Mouse (Mus musculus) forebrain, embryonic 14.5 days (tissue): ENCODE data around the gene Sdhd. TPM values are rescaled to one million over a fixed set of nuclear protein-coding genes. Genes with fewer than 3 reads are reported as not detected.
"Not testable (repeated sequence)": the region's sequence is repeated elsewhere in the genome, so short reads cannot be mapped to it uniquely, and the experiment has no call there.

Source experiments
- ATAC-seq: fragments of 200-750 bp; cut with Nextera tagmentation; 2 replicates; pipeline ENCODE4 v1.8.0; 2017; ENCODE audit warnings: mild to moderate bottlenecking, moderate library complexity
- DNase-seq: peaks from one replicate; pipeline ENCODE4 v3.0.0-alpha.2; 2015; ENCODE audit warnings: low spot score
- H3K27ac ChIP-seq: fragments of 300-500 bp; sonication (generic); 2 replicates; pipeline ENCODE4 v1.5.1; 2014; ENCODE audit warnings: low read depth, mild to moderate bottlenecking, control low read depth, low read length, moderate library complexity
- H3K27me3 ChIP-seq: fragments of 300-500 bp; sonication (generic); replicated peaks from 2 replicates; pipeline ENCODE4 v1.6.1; 2014; ENCODE audit warnings: low read length, control low read depth, mixed read lengths; ENCODE audit not compliant: control insufficient read depth, insufficient read depth
- H3K36me3 ChIP-seq: fragments of 300-500 bp; sonication (generic); 2 replicates; pipeline ENCODE4 v1.6.1; 2014; ENCODE audit warnings: low read length, control low read depth; ENCODE audit not compliant: control insufficient read depth, insufficient read depth
- H3K4me1 ChIP-seq: fragments of 300-500 bp; sonication (generic); 2 replicates; pipeline ENCODE4 v1.6.1; 2014; ENCODE audit warnings: antibody characterized with exemption, low read length, control low read depth; ENCODE audit not compliant: control insufficient read depth, insufficient read depth
- H3K4me2 ChIP-seq: fragments of 300-500 bp; sonication (generic); 2 replicates; pipeline ENCODE4 v1.6.1; 2014; ENCODE audit warnings: mild to moderate bottlenecking, control low read depth, low read length
- H3K4me3 ChIP-seq: fragments of 300-500 bp; sonication (generic); 2 replicates; pipeline ENCODE4 v1.5.1; 2014; ENCODE audit warnings: low read depth, low read length, control low read depth
- H3K9ac ChIP-seq: fragments of 300-500 bp; sonication (generic); 2 replicates; pipeline ENCODE4 v1.6.1; 2014; ENCODE audit warnings: mild to moderate bottlenecking, low read length, control low read depth, moderate library complexity
- H3K9me3 ChIP-seq: fragments of 300-500 bp; sonication (generic); replicated peaks from 2 replicates; pipeline ENCODE4 v1.6.1; 2016; ENCODE audit warnings: low read length, control low read depth, mixed read lengths; ENCODE audit not compliant: control insufficient read depth
- WGBS: fragments of 180-500 bp; shearing (Covaris S2); extraction: QIAGEN DNeasy Blood & Tissue Kit; methylation state at CpG from one replicate; pipeline ENCODE4 v1.1.7; 2014; 5-methylcytosine and 5-hydroxymethylcytosine counted together
- polyA plus RNA-seq: library from polyadenylated mRNA; unstranded; fragments of >200 nt; fragmentation: Nextera tagmentation; extraction: Ambion mirVana; gene quantifications from 2 replicates; pipeline ENCODE4 v1.2.1, GENCODE M21; 2014

Gene Sdhd
- 261 and 273 TPM in 2 replicates for polyA plus RNA-seq

DNA sequence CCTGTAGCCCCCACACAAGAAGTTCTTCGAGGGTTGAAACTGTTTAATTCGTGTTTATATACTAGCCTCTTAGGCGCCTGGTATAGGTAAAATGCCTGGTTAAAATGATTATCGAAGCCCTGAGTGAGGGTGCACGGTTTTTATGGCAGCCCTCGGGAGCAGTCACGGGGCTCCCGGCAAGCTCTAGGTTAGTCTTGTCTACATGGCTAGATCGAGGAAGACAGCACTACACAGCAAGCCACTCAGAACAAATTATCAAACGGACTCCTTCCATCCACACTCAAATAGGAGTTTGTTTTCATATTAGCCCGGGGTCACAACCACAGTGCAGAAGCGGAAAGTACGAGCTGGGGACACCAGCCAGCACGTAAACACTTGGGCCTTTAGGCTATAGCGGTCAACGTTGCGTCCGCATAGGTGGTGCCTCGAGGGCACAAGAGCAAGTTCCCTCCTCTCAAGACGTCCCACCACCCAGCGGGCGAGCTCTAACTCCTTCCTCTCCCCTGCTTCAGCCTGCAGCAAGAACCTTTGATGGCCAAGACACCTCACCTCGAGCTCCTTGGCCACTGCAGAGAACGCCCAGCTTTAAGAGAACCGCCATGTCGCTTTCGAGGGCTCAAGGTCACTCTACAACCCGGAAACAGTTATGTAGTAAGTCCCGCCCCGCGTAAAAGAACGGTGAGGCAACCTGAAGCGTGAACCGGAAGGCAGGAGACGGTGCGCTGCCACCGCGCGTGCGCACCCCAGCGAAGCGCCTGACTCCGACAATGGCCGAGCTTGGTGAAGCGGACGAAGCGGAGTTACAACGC, at the start of gene Sdhd, which contains the start of gene Timm8b:
Gene Sdhd (minus strand): TSS at position 624 of the 809 bp plus-strand sequence.
Gene Timm8b (plus strand): TSS at position 722 of the 809 bp plus-strand sequence.
- Histone ChIP-seq H3K9ac (peak within 1 kb of the TSS; percentile 85), H3K27ac (peak within 1 kb of the TSS; percentile 76), H3K4me3 (peak within 1 kb of the TSS; percentile 67), H3K9me3 (no peaks in the 10 kb centered on the region), H3K36me3 (peaks cover 47% of the 10 kb centered on the region), H3K4me2 (peak within 1 kb of the TSS; percentile 95), H3K4me1 (peaks cover 18% of the 10 kb centered on the region), H3K27me3 (no peaks in the 10 kb centered on the region)
- WGBS, result 1% methylated on average over 48 of the region's 48 CpGs
- ATAC-seq (peak; percentile 98), DNase-seq (peak; percentile 99)

DNA sequence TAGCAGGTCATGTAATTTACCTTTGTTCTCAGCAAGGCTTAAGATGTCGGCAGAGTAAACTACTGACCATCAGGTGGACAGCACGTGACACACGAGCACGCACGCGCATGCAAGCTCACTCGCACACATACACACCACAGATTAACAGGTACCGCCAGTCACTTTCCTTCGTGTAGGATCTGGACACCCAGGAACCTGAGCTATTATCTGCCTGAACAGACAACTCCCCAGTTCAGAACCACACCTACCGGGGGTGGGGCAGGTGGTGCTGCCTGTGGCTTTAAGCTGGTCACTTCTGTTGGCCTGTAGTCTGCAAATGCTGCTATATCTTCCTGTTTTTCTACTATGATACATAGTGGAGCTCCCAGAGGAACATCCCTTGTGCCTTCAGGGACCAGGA, 46.9 kb upstream of the Sdhd start:
- Histone ChIP-seq H3K4me3 (no peak overlapping the region), H3K36me3 (peaks cover 84% of the 10 kb centered on the region)

GRCm38 (mm10) chr9:50646826-50647370, 43.3 kb upstream of the Sdhd start:
- peaks cover 96% of the 10 kb centered on the region for H3K36me3 ChIP-seq
- ATAC-seq (no peak), DNase-seq (no peak)
- H3K4me1 ChIP-seq, result no peaks in the 10 kb centered on the region
- H3K9ac ChIP-seq, result no peak overlapping the region
- H3K4me2 ChIP-seq, result no peak overlapping the region
- 78% methylated on average over 10 of the region's 10 CpGs for WGBS
- H3K27me3 ChIP-seq, result no peaks in the 10 kb centered on the region
- H3K9me3 ChIP-seq, result no peaks in the 10 kb centered on the region
- no peak overlapping the region for H3K4me3 ChIP-seq
- H3K27ac ChIP-seq, result no peak overlapping the region

More for the DNA sequence above, 46.9 kb upstream of the Sdhd start:
- Histone ChIP-seq H3K9ac (no peak overlapping the region), H3K4me1 (no peaks in the 10 kb centered on the region), H3K27ac (no peak overlapping the region), H3K9me3 (no peaks in the 10 kb centered on the region), H3K27me3 (no peaks in the 10 kb centered on the region), H3K4me2 (no peak overlapping the region)
- DNase-seq (no peak), ATAC-seq (no peak)
- 95% methylated on average over 10 of the region's 10 CpGs for WGBS

DNA sequence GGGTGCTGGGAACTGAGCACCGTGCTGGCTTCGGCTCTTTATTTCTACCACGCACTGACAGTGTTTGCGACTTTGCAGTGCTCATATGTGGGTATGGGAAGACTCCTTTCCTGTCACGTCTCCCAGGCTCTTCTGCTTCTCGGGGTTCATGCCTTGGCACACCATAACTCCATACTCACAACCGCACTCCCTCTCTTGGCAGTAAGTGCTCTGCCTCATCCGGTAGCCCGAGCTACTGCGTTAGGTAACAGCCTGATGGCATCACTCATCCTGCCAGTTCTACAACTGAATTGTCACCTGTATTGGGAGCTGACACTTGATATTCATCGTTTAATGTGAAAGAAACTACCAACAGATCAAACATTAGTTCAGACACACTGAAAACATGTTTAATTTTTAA, 30.7 kb upstream of the Sdhd start:
- Histone ChIP-seq H3K9ac (no peak overlapping the region), H3K27ac (no peak overlapping the region), H3K27me3 (no peaks in the 10 kb centered on the region), H3K36me3 (peaks cover 49% of the 10 kb centered on the region), H3K4me2 (no peak overlapping the region), H3K4me3 (no peak overlapping the region), H3K4me1 (no peaks in the 10 kb centered on the region), H3K9me3 (no peaks in the 10 kb centered on the region)
- 95% methylated on average over 11 of the region's 11 CpGs for WGBS
- ATAC-seq (no peak), DNase-seq (no peak)

DNA sequence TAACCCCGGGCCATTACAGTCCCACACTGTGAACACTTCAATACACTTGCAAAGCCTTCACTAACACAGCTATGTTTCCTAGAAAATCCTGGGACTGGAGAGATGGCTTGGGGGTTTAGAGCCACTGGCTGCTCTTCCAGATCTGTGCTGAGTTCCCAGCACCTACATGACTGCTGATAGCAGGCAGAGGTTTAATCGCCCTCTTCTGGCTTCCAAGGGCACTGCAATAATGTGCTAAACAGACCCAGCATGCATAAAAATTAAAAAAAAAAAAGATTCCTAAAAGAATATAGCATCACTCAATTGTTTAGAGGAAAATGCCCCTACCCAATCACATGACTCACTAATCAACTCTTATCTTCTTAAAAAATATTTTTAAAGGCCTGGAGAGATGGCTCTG, 29.4 kb upstream of the Sdhd start:
- DNase-seq, result peak; percentile 4
- Histone ChIP-seq H3K9me3 (no peaks in the 10 kb centered on the region), H3K27ac (no peak overlapping the region), H3K27me3 (no peaks in the 10 kb centered on the region), H3K4me1 (no peaks in the 10 kb centered on the region), H3K36me3 (peaks cover 41% of the 10 kb centered on the region), H3K4me2 (no peak overlapping the region), H3K4me3 (no peak overlapping the region), H3K9ac (no peak overlapping the region)
- 63% methylated on average over 2 of the region's 2 CpGs for WGBS
- no peak for ATAC-seq

GRCm38 (mm10) chr9:50632016-50632688, 28.5 kb upstream of the Sdhd start:
- Histone ChIP-seq H3K4me2 (no peak overlapping the region), H3K9ac (no peak overlapping the region), H3K9me3 (no peaks in the 10 kb centered on the region), H3K27ac (no peak overlapping the region), H3K4me3 (no peak overlapping the region), H3K36me3 (peaks cover 34% of the 10 kb centered on the region), H3K4me1 (no peaks in the 10 kb centered on the region), H3K27me3 (no peaks in the 10 kb centered on the region)
- no peak for ATAC-seq
- no peak for DNase-seq
- WGBS, result 85% methylated on average over 6 of the region's 6 CpGs

GRCm38 (mm10) chr9:50630903-50631302, 27.3 kb upstream of the Sdhd start:
- not testable (repeated sequence) for H3K4me3 ChIP-seq, DNase-seq, H3K9ac ChIP-seq, H3K9me3 ChIP-seq, H3K4me1 ChIP-seq, H3K27ac ChIP-seq, ATAC-seq, H3K27me3 ChIP-seq, H3K4me2 ChIP-seq
- WGBS, result 75% methylated on average over 6 of the region's 8 CpGs
- peaks cover 24% of the 10 kb centered on the region for H3K36me3 ChIP-seq

GRCm38 (mm10) chr9:50617794-50618330, 14.2 kb upstream of the Sdhd start:
- DNase-seq (no peak), ATAC-seq (0 out of 2 replicates have a peak, but pooled peaks have one; percentile 6)
- Histone ChIP-seq H3K9me3 (no peaks in the 10 kb centered on the region), H3K4me1 (peaks cover 8% of the 10 kb centered on the region), H3K27ac (no peak overlapping the region), H3K27me3 (no peaks in the 10 kb centered on the region), H3K36me3 (peaks cover 24% of the 10 kb centered on the region), H3K4me2 (peak overlapping the region; percentile 88), H3K4me3 (peak overlapping the region; percentile 98), H3K9ac (no peak overlapping the region)
- 65% methylated on average over 9 of the region's 9 CpGs for WGBS
